Mouse (Mus musculus): ENCODE results near the gene Timm44.

DNA sequence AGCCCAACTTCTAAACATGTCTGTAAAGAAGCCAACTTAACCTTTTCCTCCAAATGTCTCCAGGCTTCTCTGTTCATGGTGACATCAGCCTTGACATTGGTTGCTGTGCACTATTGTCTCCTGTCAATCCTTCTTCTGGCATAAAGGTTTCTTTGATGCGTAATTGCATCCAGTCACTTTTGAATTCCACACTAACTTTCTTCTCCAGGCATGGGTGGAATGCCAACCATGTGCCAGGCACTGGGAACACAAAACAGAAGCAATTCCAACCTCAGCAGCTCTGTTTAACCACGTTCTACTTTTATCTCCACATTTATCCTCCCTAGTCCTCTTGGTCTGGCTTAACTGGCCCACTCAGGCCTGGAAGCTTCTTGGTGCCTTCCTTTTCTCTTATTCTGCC lies 45.3 kb upstream of the Timm44 start:
- TF ChIP-seq CTCF (IDR thresholded peaks at IDR 0.05; ENCODE audit: insufficient read depth, low read length) (no peak), POLR2A (IDR thresholded peaks at IDR 0.05; ENCODE audit: borderline replicate concordance, extremely low read depth, low read depth, low read length) (no peak)

Data from lung, adult 2 months (tissue).